Mouse (Mus musculus) subcutaneous adipose tissue, adult 2 months (tissue): Measurements from ENCODE around the gene Lysmd2. TPM values are rescaled to one million over a fixed set of nuclear protein-coding genes. Genes with fewer than 3 reads are reported as not detected.

ENCODE experiments used
- polyA plus RNA-seq: library from polyadenylated mRNA; depleted of rRNA; stranded (reverse); fragments of >200 nt; gene quantifications from 2 replicates; pipeline ENCODE4 v1.2.3, GENCODE M21; 2012; ENCODE audit warnings: low replicate concordance; rRNA removed

Gene Lysmd2
- 18.9 and 56.2 TPM in 2 replicates for polyA plus RNA-seq

GRCm38 (mm10) chr9:75625556-75626307 is at the start of gene Lysmd2:
Gene Lysmd2 (plus strand): TSS chr9:75625741.

GRCm38 (mm10) chr9:75610571-75611493 is 14.7 kb upstream of the Lysmd2 start, which contains the start of gene Tmod2:
Gene Tmod2 (minus strand): TSS chr9:75611325.

GRCm38 (mm10) chr9:75683426-75684191 is 58.1 kb downstream of the Lysmd2 start, which contains the start of gene Scg3:
Gene Scg3 (minus strand): TSS chr9:75684056.

Other genes with a start within 250 kb of the Lysmd2 start
- gene Mapk6, start 215.7 kb upstream of the Lysmd2 start, polyA plus RNA-seq = 43.8 and 54.3 TPM in 2 replicates
- gene Leo1, start 184.2 kb upstream of the Lysmd2 start, polyA plus RNA-seq = 3.5 and 7.1 TPM in 2 replicates
- 31.6 and 48.1 TPM in 2 replicates for gene Tmod3, start 66.1 kb upstream of the Lysmd2 start, polyA plus RNA-seq
- gene Tmod2, start 14.4 kb upstream of the Lysmd2 start, polyA plus RNA-seq = 2.3 and 5.6 TPM in 2 replicates
- 4.3 and 5.0 TPM in 2 replicates for gene Scg3, start 58.3 kb downstream of the Lysmd2 start, polyA plus RNA-seq
- gene Bmp5, start 149.6 kb downstream of the Lysmd2 start, polyA plus RNA-seq = 0.40 and 0.69 TPM in 2 replicates